Mouse (Mus musculus) forebrain, embryonic 10.5 days (tissue): ENCODE data around the gene Acap1. TPM values are rescaled to one million over a fixed set of nuclear protein-coding genes. Genes with fewer than 3 reads are reported as not detected.
A peak's percentile ranks its signal among the peaks of the same experiment; 100 is the strongest.
"Not testable (repeated sequence)": the region's sequence is repeated elsewhere in the genome, so short reads cannot be mapped to it uniquely, and the experiment has no call there.

ENCODE experiments used
- DNase-seq: peaks from one replicate; pipeline ENCODE4 v3.0.0-alpha.2; 2017; ENCODE audit warnings: low spot score; ENCODE audit errors: extremely low spot score
- H3K27ac ChIP-seq: fragments of 300-500 bp; sonication (generic); 2 replicates; pipeline ENCODE4 v1.5.1; 2016; ENCODE audit warnings: mild to moderate bottlenecking
- H3K27me3 ChIP-seq: fragments of 300-500 bp; sonication (generic); 2 replicates; pipeline ENCODE4 v1.6.1; 2016; ENCODE audit warnings: mild to moderate bottlenecking; ENCODE audit not compliant: poor library complexity, severe bottlenecking
- H3K36me3 ChIP-seq: fragments of 300-500 bp; sonication (generic); replicated peaks from 2 replicates; pipeline ENCODE4 v1.6.1; 2016; ENCODE audit warnings: mild to moderate bottlenecking, moderate library complexity
- H3K4me1 ChIP-seq: fragments of 300-500 bp; sonication (generic); 2 replicates; pipeline ENCODE4 v1.6.1; 2016
- H3K4me3 ChIP-seq: fragments of 300-500 bp; sonication (generic); 2 replicates; pipeline ENCODE4 v1.5.1; 2016; ENCODE audit warnings: mild to moderate bottlenecking, moderate library complexity
- H3K9me3 ChIP-seq: fragments of 300-500 bp; sonication (generic); 2 replicates; pipeline ENCODE4 v1.6.1; 2016; ENCODE audit warnings: mild to moderate bottlenecking, moderate library complexity
- WGBS: fragments of 180-500 bp; shearing (Covaris S2); methylation state at CpG from one replicate; pipeline ENCODE4 v1.1.7; 2016; 5-methylcytosine and 5-hydroxymethylcytosine counted together
- polyA plus RNA-seq: library from polyadenylated mRNA; unstranded; fragments of >200 nt; fragmentation: Nextera tagmentation; extraction: Ambion mirVana; gene quantifications from 2 replicates; pipeline ENCODE4 v1.2.1, GENCODE M21; 2016

The Acap1 gene
- polyA plus RNA-seq, 1 experiment from 2014 or later, result 1.3 TPM

DNA sequence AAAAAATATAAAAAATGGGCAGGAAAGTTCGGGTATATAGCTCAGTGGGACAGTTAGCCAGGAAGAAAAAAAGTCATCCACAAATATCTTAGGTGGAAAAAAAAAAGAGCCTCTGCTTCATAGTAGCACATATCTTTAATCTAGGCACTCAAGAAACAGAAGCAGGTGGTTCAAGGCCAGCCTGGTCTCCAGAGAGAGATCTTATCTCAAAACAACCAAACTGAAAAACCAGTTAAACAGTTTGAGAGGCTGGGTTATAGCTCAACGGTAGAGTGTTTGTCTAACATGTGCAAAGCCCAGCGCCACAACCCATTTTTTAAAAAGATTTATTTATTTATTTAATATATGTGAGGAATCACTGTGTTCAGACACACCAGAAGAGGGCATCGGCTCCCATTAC lies 37.7 kb upstream of the Acap1 start:
- no peaks in the 10 kb centered on the region for H3K9me3 ChIP-seq
- 80% methylated on average over 4 of the region's 4 CpGs for WGBS
- no peak overlapping the region for H3K27ac ChIP-seq
- no peaks in the 10 kb centered on the region for H3K36me3 ChIP-seq
- H3K4me3 ChIP-seq, result no peak overlapping the region
- peaks cover 42% of the 10 kb centered on the region for H3K4me1 ChIP-seq
- no peak for DNase-seq
- peaks cover 42% of the 10 kb centered on the region for H3K27me3 ChIP-seq

DNA sequence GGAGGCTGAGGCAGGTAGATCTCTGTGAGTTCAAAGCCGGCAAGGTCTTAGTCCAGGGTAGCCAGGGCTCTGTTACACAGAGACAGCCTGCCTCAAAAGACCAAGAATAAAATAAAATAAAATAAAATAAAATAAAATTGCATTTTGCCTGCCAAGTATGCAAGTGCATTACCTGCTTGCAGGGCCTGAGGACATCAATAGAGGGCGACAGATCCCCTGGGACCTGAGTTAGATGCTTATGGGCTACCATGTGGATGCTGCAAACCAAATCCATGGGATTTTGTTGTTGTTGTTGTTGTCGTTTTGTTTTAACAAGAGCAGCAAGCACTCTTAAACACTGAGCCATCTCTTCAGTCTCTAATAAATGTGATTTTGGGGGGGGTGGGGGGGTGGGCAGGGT lies 36.9 kb upstream of the Acap1 start:
- H3K4me3 ChIP-seq, result no peak overlapping the region
- H3K27ac ChIP-seq, result no peak overlapping the region
- H3K36me3 ChIP-seq, result no peaks in the 10 kb centered on the region
- DNase-seq, result no peak
- H3K27me3 ChIP-seq, result peaks cover 34% of the 10 kb centered on the region
- peaks cover 36% of the 10 kb centered on the region for H3K4me1 ChIP-seq
- no peaks in the 10 kb centered on the region for H3K9me3 ChIP-seq
- WGBS, result 53% methylated on average over 3 of the region's 3 CpGs

DNA sequence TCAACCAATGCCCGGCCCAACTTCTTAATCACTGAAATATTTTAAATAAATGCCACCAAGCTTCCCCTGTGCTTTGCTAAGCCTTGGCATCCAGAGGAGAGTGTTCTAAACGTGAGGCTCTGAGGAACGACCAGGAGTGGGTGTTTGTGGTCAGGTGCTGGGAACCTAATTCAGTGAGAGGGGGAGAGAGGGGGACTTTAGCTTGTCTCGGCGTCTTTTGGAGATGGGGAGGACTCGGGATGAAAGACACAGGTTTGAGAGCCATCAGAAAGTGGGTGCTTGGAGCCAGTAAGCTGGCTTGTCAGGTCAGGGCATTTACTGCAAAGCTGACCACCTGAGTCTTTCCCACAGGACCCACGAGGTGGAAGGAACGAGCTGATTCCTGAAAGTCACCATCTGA lies 36.4 kb upstream of the Acap1 start:
- H3K9me3 ChIP-seq, result no peaks in the 10 kb centered on the region
- no peaks in the 10 kb centered on the region for H3K36me3 ChIP-seq
- H3K27me3 ChIP-seq, result peaks cover 29% of the 10 kb centered on the region
- peaks cover 31% of the 10 kb centered on the region for H3K4me1 ChIP-seq
- no peak overlapping the region for H3K4me3 ChIP-seq
- 78% methylated on average over 8 of the region's 8 CpGs for WGBS
- no peak overlapping the region for H3K27ac ChIP-seq
- no peak for DNase-seq

DNA sequence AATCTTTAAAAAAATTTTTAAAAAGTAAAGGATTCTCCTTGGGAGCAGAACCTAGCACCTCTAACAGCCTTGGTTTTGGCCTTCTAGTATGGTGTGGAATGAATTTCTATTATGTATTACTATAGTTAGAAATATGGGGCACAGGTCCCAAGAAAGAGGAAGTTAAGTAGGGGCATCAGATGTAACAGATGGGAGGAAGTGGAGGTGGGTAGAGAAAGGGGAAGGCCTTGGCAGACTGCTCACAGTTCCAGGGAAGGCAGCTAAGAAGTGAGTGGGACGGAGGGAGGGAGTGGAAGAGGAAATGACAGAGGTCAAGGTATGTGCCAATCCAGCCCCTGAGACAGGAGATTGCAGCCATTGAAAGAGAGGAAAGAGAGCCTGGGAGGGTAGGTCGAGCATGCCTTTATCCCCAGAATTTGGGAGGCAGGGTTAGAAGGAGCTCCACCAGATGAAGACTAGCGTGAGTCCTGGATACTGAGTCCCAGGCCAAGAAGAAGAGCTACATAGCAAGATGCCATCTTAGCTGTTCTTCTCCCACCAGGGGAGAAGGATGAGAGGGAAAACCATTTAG lies 35.7 kb upstream of the Acap1 start:
- DNase-seq, result no peak
- H3K4me3 ChIP-seq, result no peak overlapping the region

GRCm38 (mm10) chr11:69930176-69930575 lies 34.8 kb upstream of the Acap1 start:
- Histone ChIP-seq H3K4me1 (peaks cover 15% of the 10 kb centered on the region), H3K27me3 (peaks cover 13% of the 10 kb centered on the region)
- H3K36me3 ChIP-seq, H3K4me3 ChIP-seq, H3K27ac ChIP-seq, H3K9me3 ChIP-seq, DNase-seq: not testable (repeated sequence)
- WGBS, result 92% methylated on average over 8 of the region's 8 CpGs

More for the DNA sequence above, 35.7 kb upstream of the Acap1 start:
- no peaks in the 10 kb centered on the region for H3K36me3 ChIP-seq
- H3K4me1 ChIP-seq, result peaks cover 24% of the 10 kb centered on the region
- WGBS, result 63% methylated on average over 3 of the region's 3 CpGs
- no peak overlapping the region for H3K27ac ChIP-seq
- H3K9me3 ChIP-seq, result no peaks in the 10 kb centered on the region
- H3K27me3 ChIP-seq, result peaks cover 22% of the 10 kb centered on the region

DNA sequence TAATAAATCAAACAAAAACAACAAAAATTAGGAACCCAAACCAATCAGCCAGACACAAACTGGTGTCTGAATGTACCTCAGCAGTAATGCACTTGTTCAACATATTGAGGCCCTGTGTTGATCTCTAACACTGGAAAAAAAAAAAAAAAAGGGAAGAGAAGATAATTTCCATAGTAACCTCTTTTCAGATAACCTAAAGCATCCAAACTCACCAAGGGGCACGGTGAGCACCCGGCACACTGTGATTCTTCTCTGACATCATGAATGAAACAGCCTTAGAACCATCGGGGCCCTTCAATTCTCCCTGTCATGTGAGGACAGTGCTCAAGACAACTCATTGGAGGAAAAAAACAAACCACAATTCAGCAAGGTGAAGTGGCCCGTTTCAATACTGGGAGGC lies 34.4 kb upstream of the Acap1 start:
- H3K27me3 ChIP-seq, result peaks cover 8% of the 10 kb centered on the region
- 91% methylated on average over 4 of the region's 4 CpGs for WGBS
- no peaks in the 10 kb centered on the region for H3K9me3 ChIP-seq
- H3K4me3 ChIP-seq, result no peak overlapping the region
- DNase-seq, result no peak
- no peak overlapping the region for H3K27ac ChIP-seq
- peaks cover 10% of the 10 kb centered on the region for H3K4me1 ChIP-seq
- H3K36me3 ChIP-seq, result no peaks in the 10 kb centered on the region

DNA sequence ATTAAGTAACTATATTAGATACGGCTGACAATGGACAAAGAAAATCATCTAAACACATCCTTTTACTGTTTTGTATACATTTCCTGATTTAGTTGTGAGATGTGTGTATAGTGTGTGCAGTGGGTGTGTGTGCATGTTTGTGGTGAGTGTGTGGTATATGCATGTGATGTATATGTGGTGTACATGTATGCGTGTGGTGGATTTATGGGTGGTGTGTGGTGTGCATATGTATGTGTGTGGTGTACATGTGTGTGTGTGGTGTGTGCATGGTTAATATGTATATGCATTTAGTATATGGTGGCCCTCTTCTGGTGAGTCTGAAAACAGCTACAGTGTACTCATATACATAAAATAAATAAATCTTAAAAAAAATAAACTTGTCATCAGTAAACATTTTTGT lies 32.2 kb upstream of the Acap1 start:
- H3K4me1 ChIP-seq, result peaks cover 6% of the 10 kb centered on the region
- H3K27me3 ChIP-seq, result no peaks in the 10 kb centered on the region
- WGBS, result 97% methylated on average over 2 of the region's 2 CpGs
- H3K9me3 ChIP-seq, result no peaks in the 10 kb centered on the region
- no peak overlapping the region for H3K4me3 ChIP-seq
- H3K36me3 ChIP-seq, result no peaks in the 10 kb centered on the region
- DNase-seq, result no peak
- no peak overlapping the region for H3K27ac ChIP-seq

DNA sequence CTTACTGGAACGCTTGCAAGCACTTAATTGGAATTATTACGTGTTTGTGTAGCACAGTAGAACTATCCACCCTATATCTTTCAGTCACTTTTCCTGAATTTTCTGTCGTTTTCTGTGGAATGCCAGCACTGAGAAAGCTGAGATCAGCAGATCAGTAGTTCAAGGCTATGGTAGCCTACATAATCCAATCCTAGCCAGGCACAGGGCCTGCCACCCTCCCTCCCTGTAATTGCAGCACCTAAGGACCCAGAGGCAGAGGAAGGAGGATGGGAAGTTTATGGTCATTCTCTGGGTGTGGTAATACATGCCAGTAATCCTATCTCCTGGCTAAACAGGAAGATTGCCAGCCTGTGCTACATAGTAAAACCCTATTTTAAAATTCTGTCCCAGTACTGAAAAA lies 27.5 kb upstream of the Acap1 start:
- Histone ChIP-seq H3K27ac (peak overlapping the region; percentile 99), H3K4me3 (peak overlapping the region; percentile 99)
- WGBS, result 66% methylated on average over 3 of the region's 3 CpGs

DNA sequence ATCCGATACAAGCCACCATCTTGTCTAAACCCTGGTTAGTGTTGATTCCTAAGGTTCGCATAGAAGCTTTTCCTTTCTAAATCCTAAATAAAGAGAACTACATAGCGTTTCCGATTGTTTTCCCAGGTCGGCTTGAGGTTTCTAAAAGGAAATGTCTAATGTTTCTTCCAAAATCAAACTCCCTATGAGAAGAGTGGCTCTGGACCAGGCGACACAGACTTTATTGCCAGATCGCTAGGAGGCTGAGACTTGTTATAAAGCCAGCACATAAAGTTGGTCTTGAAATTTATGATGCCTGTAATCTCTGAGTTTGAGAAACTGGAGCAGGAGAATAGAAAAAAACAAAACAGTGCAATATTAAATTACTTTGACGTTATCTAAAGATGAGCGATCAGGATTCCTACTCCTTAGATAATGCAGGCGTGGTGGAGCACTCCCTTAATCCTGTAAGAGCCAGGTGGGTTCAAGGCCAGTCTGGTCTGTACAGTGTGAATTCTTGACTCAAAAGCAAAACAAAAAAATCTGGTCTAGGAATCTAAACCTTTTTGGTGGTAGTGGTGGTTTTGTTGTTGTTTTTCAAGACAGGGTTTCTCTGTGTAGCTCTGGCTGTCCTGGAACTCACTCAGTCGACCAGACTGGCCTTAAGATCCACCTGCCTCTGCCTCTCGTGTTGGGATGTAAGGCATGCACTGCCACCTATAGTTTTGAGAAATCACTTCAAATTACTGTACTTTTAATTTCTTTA lies 26.8 kb upstream of the Acap1 start:
- peak overlapping the region; percentile 99 for H3K27ac ChIP-seq
- no peak for DNase-seq
- H3K36me3 ChIP-seq, result peaks cover 26% of the 10 kb centered on the region
- peak overlapping the region; percentile 99 for H3K4me3 ChIP-seq
- peaks cover 35% of the 10 kb centered on the region for H3K4me1 ChIP-seq
- H3K9me3 ChIP-seq, result no peaks in the 10 kb centered on the region
- 3% methylated on average over 12 of the region's 12 CpGs for WGBS
- H3K27me3 ChIP-seq, result no peaks in the 10 kb centered on the region

More for the DNA sequence above, 27.5 kb upstream of the Acap1 start:
- H3K27me3 ChIP-seq, result no peaks in the 10 kb centered on the region
- no peak for DNase-seq
- no peaks in the 10 kb centered on the region for H3K9me3 ChIP-seq
- H3K4me1 ChIP-seq, result peaks cover 31% of the 10 kb centered on the region
- H3K36me3 ChIP-seq, result peaks cover 20% of the 10 kb centered on the region

DNA sequence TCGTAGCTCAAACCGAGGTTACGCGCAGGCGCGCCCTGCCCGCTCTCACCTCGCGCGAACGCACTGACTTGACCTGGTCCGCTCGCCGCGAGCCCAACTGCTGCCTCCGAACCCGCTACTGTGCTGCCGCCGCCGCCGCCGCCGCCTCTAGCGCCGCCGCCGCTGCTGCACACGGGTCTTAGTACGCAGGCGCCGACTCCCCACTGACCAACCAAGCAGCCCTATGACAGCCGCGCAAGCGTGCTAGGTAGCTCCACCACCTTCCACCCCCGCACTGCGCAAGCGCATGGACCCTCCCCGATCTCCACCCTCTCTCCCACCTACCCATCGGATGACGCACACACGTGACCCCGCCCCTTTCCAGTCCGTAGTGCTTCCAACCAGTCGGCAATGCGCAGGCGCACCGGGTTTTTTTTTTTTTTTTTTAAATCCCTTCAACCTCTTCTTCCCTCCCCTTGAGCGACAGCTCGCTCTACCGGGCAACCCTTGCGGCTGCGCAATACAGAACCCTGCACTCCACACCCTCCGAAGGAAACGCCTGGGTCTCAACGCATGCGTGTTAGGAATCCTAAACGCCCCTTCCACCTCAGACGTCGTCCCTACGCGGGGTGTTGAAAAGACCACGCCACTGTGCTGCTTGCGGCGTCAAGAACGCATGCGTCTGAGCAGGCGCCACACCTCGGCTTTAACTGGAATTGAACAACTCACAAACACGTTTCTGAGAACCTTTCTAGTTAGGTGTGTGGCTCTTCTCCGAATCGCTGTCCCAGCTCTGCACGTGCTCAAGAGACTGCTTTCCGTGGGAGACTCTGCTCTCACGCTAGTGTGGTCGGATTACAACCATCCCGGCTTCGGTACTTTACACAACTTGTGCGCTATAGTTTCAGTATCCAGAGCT lies 26.0 kb upstream of the Acap1 start, which contains the start of gene Eif5a:
Eif5a (minus strand) TSS at position 845 of the 898 bp plus-strand sequence.
- no peaks in the 10 kb centered on the region for H3K27me3 ChIP-seq
- H3K4me1 ChIP-seq, result peaks cover 44% of the 10 kb centered on the region
- H3K36me3 ChIP-seq, result peaks cover 35% of the 10 kb centered on the region
- DNase-seq, result peak; percentile 100
- peak within 1 kb of the TSS; percentile 99 for H3K4me3 ChIP-seq
- peak within 1 kb of the TSS; percentile 99 for H3K27ac ChIP-seq
- WGBS, result under 1% methylated on average over 78 of the region's 78 CpGs
- no peaks in the 10 kb centered on the region for H3K9me3 ChIP-seq

DNA sequence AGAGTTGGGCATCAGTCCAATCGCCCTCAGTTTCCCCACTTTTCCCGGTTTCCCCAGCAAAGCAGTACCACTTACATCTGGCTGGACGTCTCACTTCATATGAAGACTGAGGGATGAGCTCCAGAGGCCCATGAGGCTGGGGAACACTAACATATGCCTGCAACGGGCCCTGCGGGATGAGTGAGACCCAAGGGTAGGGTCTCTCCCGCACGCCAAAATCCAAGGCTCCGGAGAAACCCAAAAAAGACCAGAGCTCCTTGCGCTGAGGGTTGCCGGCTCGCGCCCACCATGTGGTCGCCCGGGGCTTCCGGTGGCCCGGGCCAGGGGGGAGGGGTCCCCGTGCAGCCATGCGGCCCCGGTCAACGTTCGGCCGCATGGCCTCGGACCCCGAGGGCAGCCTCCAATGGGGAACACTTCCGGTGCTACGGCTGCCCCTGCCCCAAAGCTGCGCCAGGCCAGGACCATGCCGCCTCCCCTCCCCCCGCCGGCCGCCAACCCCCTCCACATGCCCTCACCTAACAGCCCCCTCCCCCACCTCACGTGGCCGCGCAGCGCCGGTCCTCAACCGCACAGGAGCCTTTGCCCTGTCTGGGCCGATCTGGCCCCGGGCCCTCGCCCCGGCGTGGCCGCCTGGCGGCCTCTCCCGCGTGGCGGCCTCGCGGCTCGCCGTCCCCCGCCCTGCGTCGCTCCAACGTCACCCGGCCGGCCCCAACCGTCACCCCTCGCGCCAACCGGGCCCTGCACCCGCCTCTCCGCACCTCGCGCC lies 25.1 kb upstream of the Acap1 start:
- Histone ChIP-seq H3K9me3 (no peaks in the 10 kb centered on the region), H3K36me3 (peaks cover 44% of the 10 kb centered on the region), H3K4me1 (peaks cover 53% of the 10 kb centered on the region), H3K27me3 (no peaks in the 10 kb centered on the region), H3K27ac (peak overlapping the region; percentile 99), H3K4me3 (peak overlapping the region; percentile 99)
- peak; percentile 70 for DNase-seq
- WGBS, result under 1% methylated on average over 64 of the region's 65 CpGs

- peak overlapping the region; percentile 99 for H3K4me3 ChIP-seq
- H3K9me3 ChIP-seq, result no peaks in the 10 kb centered on the region
- DNase-seq, result peak; percentile 62
- peak overlapping the region; percentile 99 for H3K27ac ChIP-seq
- H3K4me1 ChIP-seq, result peaks cover 60% of the 10 kb centered on the region
- H3K36me3 ChIP-seq, result peaks cover 51% of the 10 kb centered on the region
- H3K27me3 ChIP-seq, result no peaks in the 10 kb centered on the region
- 1% methylated on average over 17 of the region's 17 CpGs for WGBS
Measured at GRCm38 (mm10) chr11:69919661-69920265, 24.4 kb upstream of the Acap1 start.
